ENCODE assay signal across 2 mouse cellular contexts in the genomic region with DNA sequence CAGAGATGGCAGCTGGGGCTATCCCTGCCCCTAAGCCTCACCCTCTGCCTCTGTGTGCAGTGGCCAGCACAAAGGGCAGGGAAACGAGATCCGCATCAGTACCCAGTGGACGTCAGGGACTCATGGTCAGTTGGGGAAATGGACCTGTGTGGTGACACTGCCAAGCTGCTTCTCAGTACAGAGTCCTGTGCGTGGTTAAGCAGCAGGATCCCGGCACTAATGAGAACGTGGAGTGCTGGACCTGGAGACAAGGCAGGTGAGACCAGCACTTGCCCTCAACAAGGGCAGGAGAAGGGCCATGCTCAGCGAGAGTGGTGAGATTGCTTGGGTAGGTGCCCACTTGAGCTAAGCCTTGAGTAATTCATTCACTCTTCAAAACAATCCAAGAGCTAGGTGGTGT.
"Had no signal": no experiment of that assay in that cellular context is flagged by ENCODE, and none has a peak within 500 bp of the region (broad histone marks: within the 10 kb centered on the region; RNA-seq: fewer than 3 reads in every experiment).

No protein-coding gene starts in this region.

- DNase-seq: right cerebral cortex, postnatal 14 days; thymus, postnatal 4 days had no signal
